Mouse (Mus musculus): Measurements from ENCODE around the gene Taldo1. TPM values are rescaled to one million over a fixed set of nuclear protein-coding genes. Genes with fewer than 3 reads are reported as not detected.
A peak's percentile ranks its signal among the peaks of the same experiment; 100 is the strongest.
"Not testable (repeated sequence)": the region's sequence is repeated elsewhere in the genome, so short reads cannot be mapped to it uniquely, and the experiment has no call there.

The Taldo1 gene
- total RNA-seq, 2 experiments from 2014 or later, result 113 to 114 TPM

GRCm38 (mm10) chr7:141379584-141379983 lies 12.4 kb upstream of the Taldo1 start:
- DNase-seq (ENCODE audit: extremely low spot score in 1 of 2, low spot score in 2 of 2), result no peak
- intact Hi-C loops (cut with DNase I), result no loop called here

- intact Hi-C loops (cut with DNase I), result no loop called here
- DNase-seq (ENCODE audit: extremely low spot score in 1 of 2, low spot score in 2 of 2), result no peak
These were observed 10.7 kb upstream of the Taldo1 start for GRCm38 (mm10) chr7:141381068-141381835.

- intact Hi-C loops (cut with DNase I), result no loop called here
- DNase-seq (ENCODE audit: extremely low spot score in 1 of 2, low spot score in 2 of 2), result no peak
These were observed 4.1 kb upstream of the Taldo1 start for GRCm38 (mm10) chr7:141387807-141388486.

GRCm38 (mm10) chr7:141388487-141389109 lies 3.4 kb upstream of the Taldo1 start:
- DNase-seq (ENCODE audit: extremely low spot score in 1 of 2, low spot score in 2 of 2), result no peak
- intact Hi-C loops (cut with DNase I), result no loop called here

- intact Hi-C loops (cut with DNase I), result no loop called here
- DNase-seq (ENCODE audit: extremely low spot score in 1 of 2, low spot score in 2 of 2), result no peak
These were observed 1.4 kb upstream of the Taldo1 start for GRCm38 (mm10) chr7:141390326-141391259.

GRCm38 (mm10) chr7:141392552-141393222 lies 688 bp downstream of the Taldo1 start:
- intact Hi-C loops (cut with DNase I), result no loop called here

GRCm38 (mm10) chr7:141394158-141394557 lies 2.2 kb downstream of the Taldo1 start:
- intact Hi-C loops (cut with DNase I), result no loop called here
- no peak for DNase-seq (ENCODE audit: extremely low spot score in 1 of 2, low spot score in 2 of 2)

More at GRCm38 (mm10) chr7:141392552-141393222, 688 bp downstream of the Taldo1 start:
- no peak for DNase-seq (ENCODE audit: extremely low spot score in 1 of 2, low spot score in 2 of 2)

GRCm38 (mm10) chr7:141394771-141395170 lies 2.8 kb downstream of the Taldo1 start:
- intact Hi-C loops (cut with DNase I), result no loop called here
- DNase-seq (ENCODE audit: extremely low spot score in 1 of 2, low spot score in 2 of 2), result peak in 1 of 2 experiments; percentile 84

GRCm38 (mm10) chr7:141395348-141395747 lies 3.3 kb downstream of the Taldo1 start:
- DNase-seq (ENCODE audit: extremely low spot score in 1 of 2, low spot score in 2 of 2), result no peak
- intact Hi-C loops (cut with DNase I), result no loop called here

- intact Hi-C loops (cut with DNase I), result no loop called here
- peak in 1 of 2 experiments; percentile 71 for DNase-seq (ENCODE audit: extremely low spot score in 1 of 2, low spot score in 2 of 2)
These were observed 11.3 kb downstream of the Taldo1 start for GRCm38 (mm10) chr7:141403305-141403704.

- DNase-seq (ENCODE audit: extremely low spot score in 1 of 2, low spot score in 2 of 2), result no peak
- intact Hi-C loops (cut with DNase I), result no loop called here
These were observed 13.5 kb downstream of the Taldo1 start for GRCm38 (mm10) chr7:141405466-141405865.

- intact Hi-C loops (cut with DNase I); DNase-seq (ENCODE audit: extremely low spot score in 1 of 2, low spot score in 2 of 2): not testable (repeated sequence)
These were observed 15.7 kb downstream of the Taldo1 start for GRCm38 (mm10) chr7:141407670-141408069.

- intact Hi-C loops (cut with DNase I), result no loop called here
- DNase-seq (ENCODE audit: extremely low spot score in 1 of 2, low spot score in 2 of 2), result peak; percentile 76 to 89
These were observed 16.8 kb downstream of the Taldo1 start for GRCm38 (mm10) chr7:141408833-141409232.

- intact Hi-C loops (cut with DNase I), result no loop called here
- no peak for DNase-seq (ENCODE audit: extremely low spot score in 1 of 2, low spot score in 2 of 2)
These were observed 18.6 kb downstream of the Taldo1 start for GRCm38 (mm10) chr7:141410631-141411030.

GRCm38 (mm10) chr7:141411667-141412066 lies 19.7 kb downstream of the Taldo1 start:
- DNase-seq (ENCODE audit: extremely low spot score in 1 of 2, low spot score in 2 of 2), result no peak
- intact Hi-C loops (cut with DNase I), result no loop called here

GRCm38 (mm10) chr7:141413331-141413730 lies 21.3 kb downstream of the Taldo1 start:
- DNase-seq (ENCODE audit: extremely low spot score in 1 of 2, low spot score in 2 of 2), result no peak
- intact Hi-C loops (cut with DNase I), result no loop called here

GRCm38 (mm10) chr7:141413809-141414584 lies 22.0 kb downstream of the Taldo1 start, which contains the start of gene Gatd1:
Gene Gatd1, minus strand, starts transcription at chr7:141414136.
- intact Hi-C loops (cut with DNase I), result no loop called here
- DNase-seq (ENCODE audit: extremely low spot score in 1 of 2, low spot score in 2 of 2), result peak; percentile 99 to 100
